Mouse (Mus musculus) testis, adult 2 months (tissue): Measurements from ENCODE around the gene Zfp580.

ENCODE experiments used
- CTCF ChIP-seq: fragments of 200-500 bp; IDR thresholded peaks from 2 replicates; pipeline ENCODE4 v1.5.1; 2012; ENCODE audit warnings: low read depth, mild to moderate bottlenecking, inconsistent platforms, low read length, moderate library complexity; ENCODE audit not compliant: control insufficient read depth, insufficient read depth, insufficient replicate concordance
- POLR2A ChIP-seq: fragments of 200-500 bp; IDR thresholded peaks from 2 replicates; pipeline ENCODE4 v1.6.1; 2012; ENCODE audit warnings: low read depth, mild to moderate bottlenecking, inconsistent platforms, low read length, moderate library complexity; ENCODE audit not compliant: control insufficient read depth

DNA sequence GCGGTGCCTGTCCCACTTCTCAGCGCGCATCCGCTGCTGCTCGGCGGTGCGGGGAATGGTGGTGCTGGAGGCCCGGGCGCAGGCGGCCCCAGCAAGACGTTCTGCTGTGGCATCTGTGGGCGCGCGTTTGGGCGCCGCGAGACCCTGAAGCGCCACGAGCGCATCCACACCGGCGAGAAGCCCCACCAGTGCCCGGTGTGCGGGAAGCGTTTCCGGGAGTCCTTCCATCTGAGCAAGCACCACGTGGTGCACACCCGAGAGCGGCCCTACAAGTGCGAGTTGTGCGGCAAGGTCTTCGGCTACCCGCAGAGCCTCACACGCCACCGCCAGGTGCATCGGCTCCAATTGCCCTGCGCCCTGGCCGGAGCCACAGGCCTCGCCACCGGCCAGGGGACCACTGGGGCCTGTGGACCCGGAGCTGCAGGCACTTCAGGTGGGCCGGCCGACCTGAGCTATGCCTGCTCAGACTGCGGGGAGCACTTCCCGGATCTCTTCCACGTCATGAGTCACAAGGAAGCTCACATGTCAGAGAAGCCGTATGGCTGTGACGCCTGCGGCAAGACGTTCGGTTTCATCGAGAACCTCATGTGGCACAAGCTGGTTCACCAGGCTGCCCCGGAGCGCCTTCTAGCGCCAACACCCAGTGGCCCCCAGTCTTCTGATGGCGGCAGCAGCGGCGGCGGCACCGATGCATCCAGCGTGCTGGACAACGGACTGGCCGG lies 20.6 kb upstream of the Zfp580 start:
- no peak; the same call in 1 of the 2 replicates for TF ChIP-seq POLR2A
- no peak for TF ChIP-seq CTCF
